Mouse (Mus musculus) layer of hippocampus, postnatal 10 days (tissue): ENCODE data around the gene Mtus2. TPM values are rescaled to one million over a fixed set of nuclear protein-coding genes. Genes with fewer than 3 reads are reported as not detected.

ENCODE experiments used
- DNase-seq, 2 experiments: peaks; one replicate each; pipeline ENCODE4 v3.0.0; 2021; ENCODE audit warnings: low spot score in 2 of 2
- total RNA-seq, 2 experiments: library from RNA; stranded (reverse); gene quantifications; 2 replicates each; pipeline ENCODE4 v1.2.3; 2021

Gene Mtus2
- total RNA-seq, 2 experiments from 2014 or later: 35.3 to 40.3 TPM

DNA sequence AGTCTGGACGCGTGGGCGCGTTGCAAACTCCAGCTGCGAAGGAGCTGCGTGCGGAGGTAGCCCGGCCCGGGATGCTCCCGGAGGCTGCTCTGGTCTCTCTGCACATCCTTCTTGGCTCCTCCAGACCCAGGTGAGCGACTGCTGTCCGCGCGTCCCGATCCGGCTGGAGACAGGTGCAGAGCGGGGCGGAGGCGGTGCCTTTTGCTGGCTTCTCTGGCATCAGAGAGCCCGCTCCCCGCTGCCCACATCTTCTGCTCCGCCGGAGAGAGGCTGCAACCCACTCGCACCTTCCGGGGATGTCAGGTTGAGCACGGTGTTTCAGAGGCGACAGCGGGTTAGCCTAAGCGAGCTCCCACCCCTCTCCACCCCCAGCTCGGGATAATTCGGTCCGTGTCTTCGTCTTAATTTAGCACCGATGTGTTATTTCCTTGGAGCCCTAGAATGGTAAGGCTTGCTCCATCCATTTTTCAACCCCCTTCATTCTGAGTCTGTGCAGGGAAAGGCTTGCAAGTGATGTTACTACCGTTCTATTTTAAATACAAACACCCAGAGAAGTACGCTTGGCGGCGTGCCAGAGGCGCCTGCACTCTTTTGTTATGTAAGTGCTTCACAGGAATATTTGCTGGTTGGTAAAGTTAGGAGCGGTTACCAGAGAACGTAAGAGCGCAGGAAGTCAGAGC is 612 bp downstream of the Mtus2 start:
- peak; percentile 47 to 60 for DNase-seq

DNA sequence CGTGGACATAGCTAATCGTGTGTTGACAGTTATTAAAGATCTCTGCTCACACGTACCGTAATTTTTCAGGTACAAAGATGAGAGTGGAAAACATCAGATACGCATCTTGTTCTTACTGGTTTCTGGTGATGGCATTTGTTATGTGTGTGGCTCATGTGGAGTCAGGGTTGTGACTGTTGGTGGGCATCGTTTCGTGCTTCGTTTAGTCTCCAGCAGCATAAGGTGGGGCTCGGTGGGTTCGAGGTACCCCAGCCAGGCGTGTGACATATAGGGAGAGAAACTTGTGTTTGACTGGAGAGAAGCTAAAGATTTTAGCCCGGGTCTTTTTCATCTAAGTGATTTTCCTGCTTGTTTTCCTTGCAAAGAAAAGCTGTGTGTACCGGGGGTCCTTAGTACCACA is 1.4 kb downstream of the Mtus2 start:
- no peak for DNase-seq

- DNase-seq: no peak
These were observed 2.0 kb downstream of the Mtus2 start for GRCm38 (mm10) chr5:147959088-147959487.

DNA sequence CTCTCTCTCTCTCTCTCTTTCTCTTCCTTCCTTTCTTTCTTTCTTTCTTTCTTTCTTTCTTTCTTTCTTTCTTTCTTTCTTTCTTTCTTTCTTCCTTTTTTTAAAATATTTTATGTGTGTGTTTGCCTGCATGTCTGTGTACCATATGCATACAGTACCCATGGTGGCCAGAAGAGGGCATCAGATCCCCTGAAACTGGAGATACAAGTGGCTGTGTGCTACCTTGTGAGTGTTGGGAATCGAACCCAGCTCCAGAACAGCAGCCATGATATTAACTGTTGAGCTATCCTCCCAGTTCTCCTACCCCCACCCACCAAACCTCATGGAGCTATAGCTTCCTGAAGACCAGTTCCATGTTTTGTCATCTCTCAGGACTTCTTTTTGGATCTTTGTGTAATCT is 3.7 kb downstream of the Mtus2 start:
- no peak for DNase-seq

- no peak for DNase-seq
These were observed 6.9 kb downstream of the Mtus2 start for GRCm38 (mm10) chr5:147963820-147964580.

- DNase-seq: no peak
These were observed 7.7 kb downstream of the Mtus2 start for GRCm38 (mm10) chr5:147964776-147965175.

DNA sequence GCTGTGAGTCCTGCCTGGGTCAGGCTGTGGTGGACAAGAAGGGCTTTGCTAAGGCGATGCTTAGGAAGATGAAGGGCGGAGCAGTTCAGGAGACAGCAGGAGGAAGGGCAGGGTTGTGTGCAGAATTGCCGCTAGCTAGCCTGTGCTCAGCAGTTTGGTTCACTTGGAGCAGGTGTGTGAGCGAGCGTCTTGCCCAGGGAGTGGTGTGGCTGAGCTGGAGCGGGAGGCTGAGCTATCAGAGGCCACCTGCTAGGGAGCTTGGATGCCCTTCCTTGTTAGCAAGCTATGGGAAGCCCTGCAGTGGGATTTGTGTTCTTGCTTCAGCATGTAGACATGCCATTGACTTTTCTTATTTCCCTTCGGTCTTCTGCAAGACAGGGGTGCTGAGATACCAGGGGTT is 9.5 kb downstream of the Mtus2 start:
- no peak for DNase-seq

GRCm38 (mm10) chr5:147969566-147969965 is 12.4 kb downstream of the Mtus2 start:
- no peak for DNase-seq

- DNase-seq: no peak
These were observed 18.9 kb downstream of the Mtus2 start for GRCm38 (mm10) chr5:147976001-147976400.

DNA sequence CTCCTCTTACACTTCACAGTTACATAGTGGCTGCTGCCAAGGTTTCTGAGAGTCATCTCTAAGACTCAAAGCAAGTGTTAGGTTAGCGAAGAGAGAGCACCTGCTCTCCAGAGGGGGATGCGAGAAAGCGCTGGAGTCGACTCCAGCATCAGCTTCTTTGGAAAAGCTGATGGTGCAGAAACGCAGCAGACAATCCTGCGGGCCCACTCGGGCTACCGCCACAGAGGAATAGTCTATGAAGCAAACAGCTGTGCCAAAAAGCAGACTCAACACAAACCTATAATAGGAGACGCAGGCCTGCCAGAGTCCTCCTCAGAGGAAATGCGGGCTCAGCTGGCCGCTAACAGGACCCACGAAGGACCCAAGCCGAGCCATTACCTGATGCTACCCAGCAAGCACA is 23.5 kb downstream of the Mtus2 start:
- no peak for DNase-seq

DNA sequence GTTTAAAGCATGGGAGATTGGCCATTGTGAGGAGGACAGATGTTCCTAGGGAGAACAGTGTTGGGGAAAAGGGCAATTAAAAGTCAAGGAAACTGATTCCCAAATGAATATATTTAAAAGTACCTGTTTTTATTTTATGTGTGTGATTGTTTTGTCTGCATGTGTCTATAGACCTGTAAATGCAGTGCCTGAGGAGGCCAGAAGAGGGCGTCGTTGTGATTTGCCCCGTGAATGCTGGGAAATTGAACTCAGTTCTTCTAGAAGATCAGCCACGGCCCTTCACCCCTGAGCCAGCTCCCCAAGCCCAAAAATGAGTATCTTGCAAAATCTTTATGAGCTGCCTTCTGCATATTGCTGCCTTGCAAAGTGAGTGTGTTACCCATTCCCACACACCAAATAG is 33.2 kb downstream of the Mtus2 start:
- DNase-seq: no peak

- DNase-seq: no peak
These were observed 33.7 kb downstream of the Mtus2 start for GRCm38 (mm10) chr5:147990775-147991174.

DNA sequence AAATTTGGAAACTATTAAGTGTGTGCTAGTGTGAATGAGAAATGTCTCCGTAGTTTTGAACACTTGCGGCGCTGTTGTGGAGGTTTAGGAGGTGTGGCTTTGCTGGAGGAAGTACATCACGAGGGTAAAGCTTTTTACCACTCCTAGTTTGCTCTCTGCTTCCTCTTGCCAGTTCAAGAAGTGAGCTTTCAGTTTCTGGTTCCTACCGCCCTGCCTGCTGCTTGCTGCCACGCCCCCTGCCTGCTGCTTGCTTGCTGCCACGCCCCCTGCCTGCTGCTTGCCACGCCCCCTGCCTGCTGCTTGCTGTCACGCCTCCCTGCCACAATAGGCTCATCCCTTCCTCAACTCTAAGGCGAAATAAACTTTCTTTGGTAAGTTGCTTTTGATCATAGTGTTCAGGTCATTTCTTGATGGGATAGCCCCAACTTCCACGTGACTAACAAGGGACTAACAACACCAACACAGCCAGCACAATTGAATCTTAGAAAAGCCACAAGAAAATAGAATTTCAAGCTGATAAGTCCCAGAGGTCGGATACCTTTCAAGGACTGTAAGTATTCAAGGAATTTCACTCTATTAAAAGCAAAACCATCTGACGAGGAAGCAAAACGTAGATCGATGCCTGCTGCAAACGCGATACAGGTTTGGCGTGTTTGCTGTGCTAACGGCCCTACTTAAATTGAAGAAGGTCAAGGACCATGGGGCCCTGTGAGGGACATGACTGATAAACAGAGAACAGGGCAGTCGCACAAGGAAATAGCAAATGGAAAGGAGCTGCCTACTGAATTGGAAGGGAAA is 35.7 kb downstream of the Mtus2 start:
- peak; percentile 26 to 50 for DNase-seq

- DNase-seq: no peak
These were observed 48.1 kb downstream of the Mtus2 start for GRCm38 (mm10) chr5:148005263-148005662.

GRCm38 (mm10) chr5:148012156-148012555 is 55.0 kb downstream of the Mtus2 start:
- DNase-seq: no peak

GRCm38 (mm10) chr5:148014133-148014854 is 57.2 kb downstream of the Mtus2 start:
- no peak for DNase-seq

GRCm38 (mm10) chr5:148015383-148015782 is 58.3 kb downstream of the Mtus2 start:
- DNase-seq: no peak

GRCm38 (mm10) chr5:148017371-148017770 is 60.3 kb downstream of the Mtus2 start:
- no peak for DNase-seq

DNA sequence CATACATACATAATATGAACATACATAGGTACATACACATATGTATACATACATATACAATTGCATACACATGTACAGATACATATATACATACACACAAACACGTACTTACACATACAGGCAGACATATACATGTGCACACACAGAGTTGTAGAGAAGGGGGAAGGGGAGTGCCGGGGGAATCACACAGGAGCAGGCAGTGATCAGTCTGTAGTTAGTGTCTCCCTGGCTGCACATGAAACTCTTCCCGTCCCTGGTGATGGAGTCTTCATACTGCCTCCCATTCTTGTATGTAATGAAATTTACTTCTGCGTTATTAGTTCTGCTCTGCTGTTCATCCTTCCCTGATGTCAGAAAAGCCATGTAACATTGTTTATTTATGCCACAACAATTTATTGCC is 65.7 kb downstream of the Mtus2 start:
- DNase-seq: no peak

DNA sequence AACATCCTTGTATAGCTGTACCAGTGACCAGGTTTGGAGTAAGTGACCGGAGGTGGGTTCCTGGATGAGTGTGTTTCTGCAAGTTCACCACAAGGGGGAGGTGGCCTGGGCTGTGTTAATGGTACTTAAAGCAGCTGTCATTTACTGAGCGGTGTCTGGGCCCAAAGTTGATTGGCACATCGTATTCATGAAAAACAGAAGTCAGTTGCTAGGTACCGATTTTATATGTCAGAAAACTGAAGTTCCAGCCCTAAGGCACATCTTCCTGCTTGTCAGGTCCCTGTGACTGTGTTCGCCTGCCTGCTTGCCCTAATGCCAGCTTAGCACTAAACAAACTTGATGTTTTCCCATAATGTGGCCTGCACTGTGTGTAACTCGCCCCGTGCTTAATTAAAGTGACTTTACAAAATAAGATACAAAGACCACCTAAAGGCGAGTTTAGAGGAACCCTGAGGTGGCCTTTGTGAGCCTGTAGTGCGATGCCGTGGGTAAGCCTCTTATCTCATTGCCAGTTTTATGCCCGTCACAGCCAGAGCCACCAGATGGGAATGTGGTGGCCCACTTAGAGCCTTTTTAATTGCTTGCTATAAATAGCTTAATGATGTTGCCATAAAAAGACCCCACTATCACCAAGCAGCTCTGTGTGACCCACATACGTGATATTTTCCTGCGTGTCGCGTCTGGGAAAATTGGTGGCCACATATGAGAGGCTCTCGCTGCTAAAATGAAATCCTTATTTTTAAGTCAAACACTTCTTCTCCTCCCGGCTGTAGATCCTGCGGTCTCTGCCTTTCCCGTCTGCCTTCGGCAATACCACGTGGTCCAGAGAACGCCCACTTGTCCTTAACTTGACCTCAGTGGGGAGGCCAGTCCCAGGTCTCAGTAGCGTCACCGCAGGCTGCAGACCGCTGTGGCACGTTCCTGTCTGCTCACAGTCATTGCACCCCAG is 69.6 kb downstream of the Mtus2 start:
- DNase-seq: peak; percentile 28 to 33
